12 mouse cellular contexts compared by ENCODE assay signal in the genomic region with DNA sequence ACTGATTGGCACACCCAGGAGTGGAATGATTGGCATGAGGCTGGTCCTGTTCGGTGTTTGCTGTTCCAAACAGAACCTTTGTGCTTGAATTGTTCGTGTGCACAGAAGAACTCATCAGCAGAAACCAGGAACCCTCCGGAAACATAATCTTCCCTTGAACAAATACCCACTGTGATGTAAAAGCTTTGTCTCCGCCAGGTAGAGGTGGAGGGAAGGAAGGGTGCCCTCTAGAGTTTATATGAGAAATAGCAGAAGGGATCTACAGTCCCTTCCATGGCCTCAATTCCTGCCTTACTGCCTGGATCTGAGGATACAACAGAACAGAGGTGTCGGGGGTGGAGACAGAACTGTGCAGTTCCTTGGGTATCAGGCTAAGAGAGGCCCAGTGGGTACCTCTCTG.
"Had no signal": no experiment of that assay in that cellular context is flagged by ENCODE, and none has a peak within 500 bp of the region (broad histone marks: within the 10 kb centered on the region; RNA-seq: fewer than 3 reads in every experiment).

No protein-coding gene starts in this region.

- ATAC-seq: lung, postnatal 0 days had no signal

- H3K4me2 ChIP-seq: liver, embryonic 11.5 days; liver, embryonic 15.5 days had no signal

- H3K27me3 ChIP-seq: liver, embryonic 15.5 days had no signal

- H3K4me3 ChIP-seq: limb, embryonic 10.5 days; liver, embryonic 15.5 days; midbrain, embryonic 10.5 days had no signal

- H3K27ac ChIP-seq: limb, embryonic 10.5 days; liver, embryonic 15.5 days; midbrain, embryonic 10.5 days had no signal

- DNase-seq: kidney, postnatal 14 days; layer of hippocampus, adult 9-11 months; lung, adult 2 months; lung, postnatal 4 days; midbrain, embryonic 14.5 days; right cerebral cortex, postnatal 25 days; thymus, postnatal 36 days had no signal

- H3K36me3 ChIP-seq: limb, embryonic 10.5 days; liver, embryonic 15.5 days; midbrain, embryonic 10.5 days had no signal

- H3K9me3 ChIP-seq: limb, embryonic 10.5 days; liver, embryonic 15.5 days had no signal

- H3K4me1 ChIP-seq: limb, embryonic 10.5 days; liver, embryonic 15.5 days had no signal

- H3K9ac ChIP-seq: liver, embryonic 15.5 days had no signal
